Mouse (Mus musculus) liver, embryonic 12.5 days (tissue): ENCODE results near the gene Serpine2. TPM values are rescaled to one million over a fixed set of nuclear protein-coding genes. Genes with fewer than 3 reads are reported as not detected.

ENCODE experiments used
- ATAC-seq: fragments of 200-750 bp; cut with Nextera tagmentation; 2 replicates; pipeline ENCODE4 v1.8.0; 2017; ENCODE audit warnings: moderate number of reproducible peaks, mild to moderate bottlenecking, moderate library complexity
- H3K27ac ChIP-seq: fragments of 300-500 bp; sonication (generic); 2 replicates; pipeline ENCODE4 v1.5.1; 2016; ENCODE audit warnings: mild to moderate bottlenecking
- H3K27me3 ChIP-seq: fragments of 300-500 bp; sonication (generic); replicated peaks from 2 replicates; pipeline ENCODE4 v1.6.1; 2016; ENCODE audit warnings: mild to moderate bottlenecking, moderate library complexity
- H3K36me3 ChIP-seq: fragments of 300-500 bp; sonication (generic); 2 replicates; pipeline ENCODE4 v1.6.1; 2016; ENCODE audit warnings: mild to moderate bottlenecking, moderate library complexity
- H3K4me1 ChIP-seq: fragments of 300-500 bp; sonication (generic); 2 replicates; pipeline ENCODE4 v1.6.1; 2016
- H3K4me2 ChIP-seq: fragments of 300-500 bp; sonication (generic); 2 replicates; pipeline ENCODE4 v1.6.1; 2016; ENCODE audit warnings: mild to moderate bottlenecking, moderate library complexity
- H3K4me3 ChIP-seq: fragments of 300-500 bp; sonication (generic); 2 replicates; pipeline ENCODE4 v1.5.1; 2016; ENCODE audit warnings: mild to moderate bottlenecking, moderate library complexity
- H3K9ac ChIP-seq: fragments of 300-500 bp; sonication (generic); 2 replicates; pipeline ENCODE4 v1.6.1; 2016; ENCODE audit warnings: mild to moderate bottlenecking, moderate library complexity
- H3K9me3 ChIP-seq: fragments of 300-500 bp; sonication (generic); replicated peaks from 2 replicates; pipeline ENCODE4 v1.6.1; 2016; ENCODE audit warnings: mild to moderate bottlenecking, moderate library complexity
- WGBS: fragments of 180-500 bp; shearing (Covaris S2); methylation state at CpG from one replicate; pipeline ENCODE4 v1.1.7; 2016; ENCODE audit not compliant: insufficient replicate concordance; 5-methylcytosine and 5-hydroxymethylcytosine counted together
- polyA plus RNA-seq: library from polyadenylated mRNA; unstranded; fragments of >200 nt; fragmentation: Nextera tagmentation; extraction: Ambion mirVana; gene quantifications from 2 replicates; pipeline ENCODE4 v1.2.1, GENCODE M21; 2016

Gene Serpine2
- polyA plus RNA-seq, 1 experiment from 2014 or later: 12.6 TPM

DNA sequence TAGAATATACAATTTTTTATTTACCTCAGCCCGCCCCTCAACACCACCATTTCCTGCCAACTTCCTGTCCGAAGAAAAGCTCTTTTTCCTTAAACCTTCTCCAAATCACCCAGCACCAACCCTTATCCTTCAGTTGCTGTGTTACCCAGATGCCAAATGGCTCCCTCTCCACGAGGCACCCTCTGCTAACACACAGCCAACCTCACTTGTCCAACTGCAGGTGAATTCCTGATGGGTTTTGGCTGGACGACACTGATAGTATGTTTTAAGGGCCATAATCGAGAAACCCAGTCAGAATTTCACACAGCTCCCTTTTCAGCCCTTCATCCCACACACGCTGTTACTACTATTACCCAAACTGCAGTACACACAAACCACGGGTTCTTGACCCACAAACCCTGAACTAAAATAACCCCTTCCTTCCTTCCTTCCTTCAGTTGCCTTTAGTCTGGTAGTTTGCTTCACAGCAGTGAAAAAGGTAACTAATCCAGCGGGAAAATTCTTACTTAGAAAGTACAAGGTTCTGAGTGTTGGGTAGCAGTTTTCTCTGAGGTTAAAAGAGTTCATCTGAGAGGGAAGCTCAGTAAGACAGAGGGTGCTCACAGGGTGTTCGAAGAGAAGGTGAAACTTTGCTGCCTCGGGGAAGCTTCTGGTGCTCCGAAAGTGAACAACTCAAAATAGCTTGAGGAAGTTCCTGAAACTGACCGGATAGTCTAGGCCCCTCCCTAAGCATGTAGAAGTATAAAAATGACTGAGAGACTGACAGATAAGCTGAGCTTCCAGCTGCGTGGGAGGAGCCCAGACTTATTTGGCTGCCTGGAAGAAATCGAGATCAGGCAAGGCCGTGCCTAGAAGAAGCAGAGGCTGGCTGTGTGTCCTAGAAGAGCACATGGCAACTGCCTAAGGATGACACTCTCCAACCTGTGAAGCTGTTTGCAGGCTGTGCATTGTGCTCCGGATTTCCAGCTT, 98.4 kb downstream of the Serpine2 start:
- H3K36me3 ChIP-seq: no peaks in the 10 kb centered on the region
- H3K4me2 ChIP-seq: peak overlapping the region; percentile 86
- peak overlapping the region; percentile 23; the same call in 1 of the 2 replicates for H3K9ac ChIP-seq
- 25% methylated on average over 16 of the region's 16 CpGs for WGBS
- ATAC-seq: peak; percentile 71
- no peaks in the 10 kb centered on the region for H3K27me3 ChIP-seq
- peaks cover 41% of the 10 kb centered on the region for H3K4me1 ChIP-seq
- H3K9me3 ChIP-seq: no peaks in the 10 kb centered on the region
- peak overlapping the region; percentile 83 for H3K4me3 ChIP-seq
- peak overlapping the region; percentile 58; the same call in 1 of the 2 replicates for H3K27ac ChIP-seq

- H3K36me3 ChIP-seq: no peaks in the 10 kb centered on the region
- ATAC-seq: peak; percentile 2; the same call in 1 of the 2 replicates
- peak overlapping the region; percentile 23; the same call in 1 of the 2 replicates for H3K9ac ChIP-seq
- H3K27me3 ChIP-seq: no peaks in the 10 kb centered on the region
- H3K9me3 ChIP-seq: no peaks in the 10 kb centered on the region
- H3K4me3 ChIP-seq: peak overlapping the region; percentile 83
- H3K27ac ChIP-seq: peak overlapping the region; percentile 58; the same call in 1 of the 2 replicates
- under 1% methylated on average over 6 of the region's 6 CpGs for WGBS
- H3K4me1 ChIP-seq: peaks cover 48% of the 10 kb centered on the region
- H3K4me2 ChIP-seq: peak overlapping the region; percentile 86
Observed at GRCm38 (mm10) chr1:79761917-79762271, 99.1 kb downstream of the Serpine2 start.

- Histone ChIP-seq H3K9me3 (no peaks in the 10 kb centered on the region), H3K4me2 (peak overlapping the region; percentile 86), H3K27ac (no peak overlapping the region; the same call in 1 of the 2 replicates), H3K4me1 (peaks cover 49% of the 10 kb centered on the region), H3K4me3 (peak overlapping the region; percentile 83), H3K9ac (peak overlapping the region; percentile 85), H3K36me3 (no peaks in the 10 kb centered on the region), H3K27me3 (no peaks in the 10 kb centered on the region)
- ATAC-seq: peak; percentile 93
- under 1% methylated on average over 65 of the region's 65 CpGs for WGBS
Observed at GRCm38 (mm10) chr1:79761106-79761916, 99.7 kb downstream of the Serpine2 start.

- 10% methylated on average over 11 of the region's 11 CpGs for WGBS
- no peak overlapping the region for H3K27ac ChIP-seq
- H3K9ac ChIP-seq: peak overlapping the region; percentile 85
- H3K4me2 ChIP-seq: peak overlapping the region; percentile 86
- no peaks in the 10 kb centered on the region for H3K36me3 ChIP-seq
- H3K4me1 ChIP-seq: peaks cover 49% of the 10 kb centered on the region
- 0 out of 2 replicates have a peak, but pooled peaks have one; percentile 9 for ATAC-seq
- no peaks in the 10 kb centered on the region for H3K9me3 ChIP-seq
- H3K4me3 ChIP-seq: peak overlapping the region; percentile 83
- H3K27me3 ChIP-seq: no peaks in the 10 kb centered on the region
Observed at GRCm38 (mm10) chr1:79760656-79761055, 100.3 kb downstream of the Serpine2 start.

- no peak overlapping the region for H3K4me3 ChIP-seq
- H3K9ac ChIP-seq: no peak overlapping the region
- H3K4me1 ChIP-seq: peaks cover 49% of the 10 kb centered on the region
- H3K9me3 ChIP-seq: no peaks in the 10 kb centered on the region
- no peaks in the 10 kb centered on the region for H3K36me3 ChIP-seq
- peak overlapping the region; percentile 86; the same call in 1 of the 2 replicates for H3K4me2 ChIP-seq
- no peaks in the 10 kb centered on the region for H3K27me3 ChIP-seq
- WGBS: 77% methylated on average over 5 of the region's 5 CpGs
- H3K27ac ChIP-seq: no peak overlapping the region; the same call in 1 of the 2 replicates
- ATAC-seq: no peak
Observed at GRCm38 (mm10) chr1:79759436-79759972, 101.5 kb downstream of the Serpine2 start.

GRCm38 (mm10) chr1:79759006-79759405, 102.0 kb downstream of the Serpine2 start:
- ATAC-seq: no peak
- H3K4me3 ChIP-seq: no peak overlapping the region
- no peak overlapping the region for H3K4me2 ChIP-seq
- H3K36me3 ChIP-seq: no peaks in the 10 kb centered on the region
- no peaks in the 10 kb centered on the region for H3K27me3 ChIP-seq
- H3K27ac ChIP-seq: no peak overlapping the region
- H3K9ac ChIP-seq: no peak overlapping the region
- peaks cover 49% of the 10 kb centered on the region for H3K4me1 ChIP-seq
- H3K9me3 ChIP-seq: no peaks in the 10 kb centered on the region
- WGBS: 66% methylated on average over 2 of the region's 2 CpGs

GRCm38 (mm10) chr1:79757597-79757996, 103.4 kb downstream of the Serpine2 start:
- Histone ChIP-seq H3K4me3 (no peak overlapping the region), H3K4me1 (peaks cover 51% of the 10 kb centered on the region), H3K4me2 (no peak overlapping the region), H3K9me3 (no peaks in the 10 kb centered on the region), H3K36me3 (no peaks in the 10 kb centered on the region), H3K9ac (no peak overlapping the region), H3K27ac (no peak overlapping the region), H3K27me3 (no peaks in the 10 kb centered on the region)
- WGBS: 58% methylated on average over 4 of the region's 4 CpGs
- no peak for ATAC-seq

DNA sequence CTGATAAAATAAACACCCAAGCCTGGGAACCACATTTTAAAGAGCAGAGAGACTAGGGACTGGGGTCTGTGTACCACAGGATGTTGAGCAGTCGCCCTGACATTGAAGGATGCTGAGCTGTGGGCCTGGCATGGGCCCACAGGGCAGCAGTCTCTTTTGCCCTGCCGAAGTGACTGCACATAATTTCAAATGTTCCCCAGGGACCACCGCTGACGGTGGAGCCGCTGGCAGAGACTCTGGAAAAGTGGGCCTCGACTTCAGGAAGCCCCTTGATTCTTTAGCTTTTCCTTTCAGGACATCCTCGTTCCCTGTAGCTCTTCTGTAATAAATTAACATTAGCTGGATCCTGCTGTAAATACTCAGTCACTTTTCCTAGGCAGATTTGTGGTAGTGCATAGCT, 103.8 kb downstream of the Serpine2 start:
- Histone ChIP-seq H3K27ac (no peak overlapping the region), H3K36me3 (no peaks in the 10 kb centered on the region), H3K9ac (no peak overlapping the region), H3K4me1 (peaks cover 51% of the 10 kb centered on the region), H3K9me3 (no peaks in the 10 kb centered on the region), H3K27me3 (no peaks in the 10 kb centered on the region), H3K4me3 (no peak overlapping the region), H3K4me2 (no peak overlapping the region)
- ATAC-seq: no peak
- WGBS: 63% methylated on average over 7 of the region's 7 CpGs

GRCm38 (mm10) chr1:79756417-79756816, 104.6 kb downstream of the Serpine2 start:
- Histone ChIP-seq H3K27me3 (no peaks in the 10 kb centered on the region), H3K4me1 (peaks cover 55% of the 10 kb centered on the region), H3K9ac (no peak overlapping the region), H3K9me3 (no peaks in the 10 kb centered on the region), H3K27ac (no peak overlapping the region), H3K4me2 (no peak overlapping the region), H3K36me3 (no peaks in the 10 kb centered on the region), H3K4me3 (no peak overlapping the region)
- no peak for ATAC-seq
- WGBS: 73% methylated on average over 5 of the region's 5 CpGs

DNA sequence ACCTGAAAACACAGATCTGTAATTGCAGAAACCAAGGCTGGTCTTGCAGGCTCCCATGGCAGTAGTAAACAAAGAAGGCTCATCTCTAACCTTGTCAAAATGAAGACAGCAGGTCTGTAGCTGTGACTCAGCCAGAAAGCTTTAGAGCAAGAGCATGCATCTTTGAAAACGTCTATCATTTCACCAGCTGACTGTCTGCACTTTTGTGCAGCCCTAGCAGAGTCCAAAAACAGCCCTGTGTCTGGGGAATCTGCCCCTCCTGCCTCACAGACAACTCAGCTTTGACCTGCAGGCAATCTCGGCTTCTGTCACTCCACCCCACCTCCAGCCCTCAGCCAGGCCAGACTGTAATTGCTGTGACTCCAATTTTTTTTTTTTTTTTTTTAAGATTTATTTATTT, 105.6 kb downstream of the Serpine2 start:
- no peak overlapping the region for H3K27ac ChIP-seq
- peaks cover 51% of the 10 kb centered on the region for H3K4me1 ChIP-seq
- H3K36me3 ChIP-seq: no peaks in the 10 kb centered on the region
- H3K27me3 ChIP-seq: no peaks in the 10 kb centered on the region
- H3K9ac ChIP-seq: no peak overlapping the region
- no peaks in the 10 kb centered on the region for H3K9me3 ChIP-seq
- no peak overlapping the region for H3K4me2 ChIP-seq
- H3K4me3 ChIP-seq: no peak overlapping the region
- no peak for ATAC-seq
- 40% methylated on average over 2 of the region's 2 CpGs for WGBS

GRCm38 (mm10) chr1:79754936-79755335, 106.0 kb downstream of the Serpine2 start:
- ATAC-seq: no peak
- Histone ChIP-seq H3K4me2 (no peak overlapping the region), H3K4me1 (peaks cover 48% of the 10 kb centered on the region), H3K9ac (no peak overlapping the region), H3K27ac (no peak overlapping the region), H3K36me3 (no peaks in the 10 kb centered on the region), H3K27me3 (no peaks in the 10 kb centered on the region), H3K4me3 (no peak overlapping the region), H3K9me3 (no peaks in the 10 kb centered on the region)
- 69% methylated on average over 3 of the region's 3 CpGs for WGBS
